Mouse (Mus musculus) activated CD4-positive, CD25-positive, alpha-beta regulatory T cell, adult 9 weeks (primary cell): ENCODE data around the gene Borcs7. TPM values are rescaled to one million over a fixed set of nuclear protein-coding genes. Genes with fewer than 3 reads are reported as not detected.

Experiments used
- polyA plus RNA-seq: library from polyadenylated mRNA; unstranded; fragments of 100-300 nt; shearing (Covaris generic); gene quantifications from one replicate; pipeline ENCODE4 v1.2.1, GENCODE M21; 2017

Gene Borcs7
- polyA plus RNA-seq = 5.9 TPM

GRCm38 (mm10) chr19:46689460-46690372, at the start of gene Borcs7:
Gene Borcs7 (plus strand): TSS chr19:46689906.

DNA sequence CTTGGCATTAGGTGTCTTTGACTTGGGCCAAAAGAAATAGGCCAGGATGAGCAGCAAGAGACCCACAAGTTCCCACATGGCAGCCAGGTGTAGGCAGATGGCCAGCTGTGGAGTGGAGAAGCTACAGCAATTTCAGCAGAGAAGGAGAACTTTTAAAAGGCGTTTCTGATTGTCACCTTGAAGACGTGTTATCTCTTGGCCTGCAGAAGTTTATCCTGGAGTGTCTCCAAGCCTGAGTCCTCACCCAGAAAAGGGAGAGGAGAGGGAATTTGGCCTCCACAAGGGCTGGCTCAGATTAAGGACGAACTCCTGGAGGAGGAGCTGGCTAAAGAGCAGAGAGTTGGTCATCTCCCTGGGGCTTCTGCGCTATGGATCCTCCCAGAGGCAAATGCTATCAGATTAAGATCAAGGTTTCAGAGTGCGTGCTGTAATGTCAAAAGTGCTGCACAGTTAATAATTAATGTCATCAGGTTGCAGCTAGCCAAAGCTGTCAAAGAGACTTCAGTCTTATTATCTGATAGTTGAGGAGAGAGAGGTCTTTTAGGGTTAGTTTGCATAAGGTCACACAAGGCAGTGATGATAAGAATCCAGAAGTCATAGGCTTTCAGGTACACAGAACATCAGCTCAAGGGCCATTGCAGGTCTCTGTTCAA, 16.8 kb upstream of the Borcs7 start, which contains the start of gene Cyp17a1:
Cyp17a1 (minus strand) TSS at position 407 of the 653 bp plus-strand sequence.

DNA sequence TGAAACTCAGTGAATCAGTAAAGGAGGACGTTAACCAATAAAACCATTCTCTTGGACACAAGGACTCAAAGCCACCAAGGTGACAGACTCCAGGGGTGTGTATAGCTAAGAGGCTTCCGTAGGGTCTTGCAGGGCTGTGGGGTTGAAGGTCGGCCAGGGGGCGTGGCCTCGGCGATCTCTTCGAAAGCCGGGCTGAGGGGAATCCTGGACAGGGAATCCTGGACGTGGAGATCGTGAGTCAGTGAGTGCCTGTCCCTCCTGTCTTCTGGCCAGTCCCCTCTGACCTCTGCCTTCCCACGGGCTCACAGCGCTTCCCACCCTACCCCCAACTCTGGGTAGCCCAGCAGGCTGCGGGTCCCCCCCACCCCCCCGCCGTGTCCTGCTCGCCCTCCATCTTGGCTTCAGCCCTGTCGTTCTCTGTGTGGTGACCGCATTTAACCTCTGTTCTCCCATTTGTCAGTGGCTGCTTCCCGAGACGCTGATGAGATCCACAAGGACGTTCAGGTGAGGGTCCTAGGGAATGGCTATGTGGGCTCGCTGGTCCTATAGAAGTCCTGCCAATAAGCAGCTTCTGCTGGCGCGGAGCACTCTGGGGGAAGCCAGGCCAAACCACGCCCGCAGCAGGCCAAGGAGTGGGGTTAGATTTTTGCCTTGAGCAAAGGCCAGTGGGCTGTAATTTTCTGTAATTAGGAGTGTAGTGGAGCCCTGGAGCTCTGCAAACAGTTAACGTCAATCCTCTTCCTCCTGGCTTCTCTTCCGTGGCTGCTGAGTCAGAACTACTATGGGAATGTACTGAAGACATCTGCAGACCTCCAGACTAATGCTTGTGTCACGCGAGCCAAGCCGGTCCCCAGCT, 17.8 kb downstream of the Borcs7 start, which contains the start of gene As3mt:
As3mt (plus strand) TSS at position 163 of the 856 bp plus-strand sequence.

Other genes starting within 250 kb of the Borcs7 start
- 31.6 TPM for gene Trim8, start 188.2 kb upstream of the Borcs7 start, polyA plus RNA-seq
- 22.9 TPM for gene Arl3, start 116.7 kb upstream of the Borcs7 start, polyA plus RNA-seq
- 11.2 TPM for gene Sfxn2, start 116.5 kb upstream of the Borcs7 start, polyA plus RNA-seq
- 73.7 TPM for gene Wbp1l, start 90.8 kb upstream of the Borcs7 start, polyA plus RNA-seq
- gene Cyp17a1, start 16.7 kb upstream of the Borcs7 start, polyA plus RNA-seq = not detected
- gene As3mt, start 17.6 kb downstream of the Borcs7 start, polyA plus RNA-seq = 13.3 TPM
- 1.2 TPM for gene Cnnm2, start 71.7 kb downstream of the Borcs7 start, polyA plus RNA-seq